Mouse (Mus musculus) E14TG2a.4 (cell line): ENCODE results near the gene Hic1.

Experiments used
- H3K27me3 ChIP-seq: 2 replicates; pipeline ENCODE4 v1.6.1; 2014; ENCODE audit warnings: low read length, control low read depth; ENCODE audit not compliant: insufficient read depth
- H3K36me3 ChIP-seq: 2 replicates; pipeline ENCODE4 v1.6.1; 2014; ENCODE audit warnings: low read length, control low read depth; ENCODE audit not compliant: insufficient read depth
- H3K4me1 ChIP-seq: replicated peaks from 2 replicates; pipeline ENCODE4 v1.6.1; 2014; ENCODE audit warnings: low read depth, low read length, control low read depth
- H3K4me3 ChIP-seq: replicated peaks from 2 replicates; pipeline ENCODE4 v1.5.1; 2014; ENCODE audit warnings: mild to moderate bottlenecking, low read length
- H3K9me3 ChIP-seq: 2 replicates; pipeline ENCODE4 v1.6.1; 2014; ENCODE audit warnings: low read length, control low read depth
- CTCF ChIP-seq: conservative IDR thresholded peaks from 2 replicates; pipeline ENCODE4 v1.5.1; 2014; ENCODE audit warnings: low read length
- NANOG ChIP-seq: IDR thresholded peaks from 2 replicates; pipeline ENCODE4 v1.6.1; 2014; ENCODE audit warnings: borderline replicate concordance, low read length, mixed read lengths
- POU5F1 ChIP-seq: IDR thresholded peaks from 2 replicates; pipeline ENCODE4 v1.6.1; 2014; ENCODE audit warnings: low read length, borderline replicate concordance

Hic1 gene

GRCm38 (mm10) chr11:75172151-75173094, 3.1 kb upstream of the Hic1 start:
- peaks cover 76% of the 10 kb centered on the region for H3K27me3 ChIP-seq
- TF ChIP-seq NANOG (no peak), POU5F1 (no peak), CTCF (no peak)
- H3K36me3 ChIP-seq, result peaks cover 20% of the 10 kb centered on the region
- H3K4me3 ChIP-seq, result peak overlapping the region; percentile 85
- H3K4me1 ChIP-seq, result peaks cover 51% of the 10 kb centered on the region
- no peaks in the 10 kb centered on the region for H3K9me3 ChIP-seq

- peaks cover 87% of the 10 kb centered on the region for H3K27me3 ChIP-seq
- TF ChIP-seq NANOG (no peak), CTCF (no peak), POU5F1 (no peak)
- H3K36me3 ChIP-seq, result peaks cover 9% of the 10 kb centered on the region
- H3K4me1 ChIP-seq, result peaks cover 52% of the 10 kb centered on the region
- H3K4me3 ChIP-seq, result peak overlapping the region; percentile 85
- H3K9me3 ChIP-seq, result no peaks in the 10 kb centered on the region
Observed at GRCm38 (mm10) chr11:75171186-75171865, 2.0 kb upstream of the Hic1 start.

GRCm38 (mm10) chr11:75170136-75170751, 925 bp upstream of the Hic1 start:
- no peaks in the 10 kb centered on the region for H3K9me3 ChIP-seq
- H3K36me3 ChIP-seq, result no peaks in the 10 kb centered on the region
- peak overlapping the region; percentile 79 for H3K4me3 ChIP-seq
- peaks cover 93% of the 10 kb centered on the region for H3K27me3 ChIP-seq
- H3K4me1 ChIP-seq, result peaks cover 59% of the 10 kb centered on the region
- TF ChIP-seq CTCF (peak; percentile 50), NANOG (no peak)

- TF ChIP-seq CTCF, result no peak
- no peak for TF ChIP-seq POU5F1
- no peak for TF ChIP-seq NANOG
- peaks cover 66% of the 10 kb centered on the region for H3K4me1 ChIP-seq
- no peaks in the 10 kb centered on the region for H3K9me3 ChIP-seq
- H3K27me3 ChIP-seq, result peaks cover 94% of the 10 kb centered on the region
- H3K4me3 ChIP-seq, result peak overlapping the region; percentile 79
- peaks cover under 1% of the 10 kb centered on the region; the same call in 1 of the 2 replicates for H3K36me3 ChIP-seq
Observed at GRCm38 (mm10) chr11:75168590-75169361, 543 bp downstream of the Hic1 start.

- H3K4me1 ChIP-seq, result peaks cover 70% of the 10 kb centered on the region
- H3K27me3 ChIP-seq, result peaks cover 99% of the 10 kb centered on the region
- TF ChIP-seq NANOG, result no peak
- TF ChIP-seq POU5F1, result no peak
- no peak for TF ChIP-seq CTCF
- no peaks in the 10 kb centered on the region for H3K9me3 ChIP-seq
- peak overlapping the region; percentile 79 for H3K4me3 ChIP-seq
- H3K36me3 ChIP-seq, result peaks cover 9% of the 10 kb centered on the region
Observed at GRCm38 (mm10) chr11:75167643-75168589, 1.4 kb downstream of the Hic1 start.

GRCm38 (mm10) chr11:75166861-75167642, 2.3 kb downstream of the Hic1 start:
- Histone ChIP-seq H3K36me3 (peaks cover 14% of the 10 kb centered on the region), H3K27me3 (peaks cover 93% of the 10 kb centered on the region), H3K4me3 (peak overlapping the region; percentile 79), H3K4me1 (peaks cover 68% of the 10 kb centered on the region), H3K9me3 (no peaks in the 10 kb centered on the region)
- TF ChIP-seq NANOG (no peak), CTCF (no peak), POU5F1 (no peak)
